Mouse (Mus musculus) thymus, postnatal 14 days (tissue): ENCODE results near the gene Lpin3.
A peak's percentile ranks its signal among the peaks of the same experiment; 100 is the strongest.

ENCODE experiments used
- DNase-seq: peaks from one replicate; pipeline ENCODE4 v3.0.0; 2021

The Lpin3 gene

DNA sequence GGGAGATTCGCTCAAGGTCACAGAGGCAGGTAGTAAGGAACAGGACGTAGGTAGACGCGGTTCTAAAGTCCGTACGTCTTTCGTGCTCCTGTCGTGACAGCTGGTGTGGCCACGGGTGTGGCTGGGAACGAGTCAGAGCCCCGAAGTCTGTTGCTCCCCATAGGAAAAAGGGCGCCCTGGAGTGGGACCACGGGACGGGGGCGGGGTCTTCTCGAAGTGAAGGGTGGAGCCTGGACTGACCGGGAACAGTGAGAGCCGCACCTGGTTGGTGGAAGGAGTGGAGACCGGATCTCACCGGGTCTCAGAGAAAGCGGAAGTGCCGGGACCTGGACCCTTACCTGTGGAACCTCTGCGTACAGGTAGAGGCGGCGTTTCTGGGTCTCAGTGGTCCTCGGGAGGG, 7.4 kb downstream of the Lpin3 start:
- DNase-seq, result peak; percentile 34

DNA sequence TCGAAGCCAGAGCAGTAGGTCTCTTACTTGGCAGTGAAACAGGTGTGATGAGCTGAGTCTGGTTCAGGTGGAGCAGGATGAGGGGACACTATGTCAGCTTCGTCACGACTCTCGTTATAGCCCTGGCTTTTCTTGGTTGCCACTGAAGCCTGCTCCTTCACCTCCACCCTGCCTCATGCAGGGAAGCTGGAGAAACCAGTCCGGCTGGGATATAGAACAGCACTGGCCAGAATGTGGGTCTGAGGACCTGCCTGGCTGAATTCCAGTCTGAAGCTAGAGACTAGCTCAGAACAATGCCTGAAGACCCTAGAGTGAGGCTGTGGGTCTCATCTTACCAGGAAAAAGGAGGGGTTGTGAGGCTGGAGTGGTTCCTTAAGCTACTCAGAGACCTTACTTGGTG, 10.6 kb downstream of the Lpin3 start:
- DNase-seq, result no peak

DNA sequence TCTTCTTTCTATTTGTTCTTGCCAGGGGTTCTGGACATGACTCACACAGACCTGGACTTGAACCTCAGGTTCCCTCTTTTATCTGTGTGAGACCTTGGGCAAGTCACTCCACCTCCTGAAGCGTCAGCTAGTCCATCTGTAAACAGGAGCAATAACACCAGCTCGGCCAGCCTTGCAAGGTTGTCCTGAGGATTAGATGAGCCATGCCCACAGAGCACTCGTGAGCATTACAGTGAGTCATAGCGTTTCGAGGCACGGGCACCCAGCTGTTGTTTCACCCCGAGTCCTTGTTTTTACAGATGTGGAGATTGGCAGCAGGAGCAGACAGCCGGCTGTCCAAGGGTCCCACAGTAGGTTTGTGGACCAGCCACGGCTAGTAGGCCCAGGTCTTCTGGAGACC, 11.2 kb downstream of the Lpin3 start:
- DNase-seq, result no peak

DNA sequence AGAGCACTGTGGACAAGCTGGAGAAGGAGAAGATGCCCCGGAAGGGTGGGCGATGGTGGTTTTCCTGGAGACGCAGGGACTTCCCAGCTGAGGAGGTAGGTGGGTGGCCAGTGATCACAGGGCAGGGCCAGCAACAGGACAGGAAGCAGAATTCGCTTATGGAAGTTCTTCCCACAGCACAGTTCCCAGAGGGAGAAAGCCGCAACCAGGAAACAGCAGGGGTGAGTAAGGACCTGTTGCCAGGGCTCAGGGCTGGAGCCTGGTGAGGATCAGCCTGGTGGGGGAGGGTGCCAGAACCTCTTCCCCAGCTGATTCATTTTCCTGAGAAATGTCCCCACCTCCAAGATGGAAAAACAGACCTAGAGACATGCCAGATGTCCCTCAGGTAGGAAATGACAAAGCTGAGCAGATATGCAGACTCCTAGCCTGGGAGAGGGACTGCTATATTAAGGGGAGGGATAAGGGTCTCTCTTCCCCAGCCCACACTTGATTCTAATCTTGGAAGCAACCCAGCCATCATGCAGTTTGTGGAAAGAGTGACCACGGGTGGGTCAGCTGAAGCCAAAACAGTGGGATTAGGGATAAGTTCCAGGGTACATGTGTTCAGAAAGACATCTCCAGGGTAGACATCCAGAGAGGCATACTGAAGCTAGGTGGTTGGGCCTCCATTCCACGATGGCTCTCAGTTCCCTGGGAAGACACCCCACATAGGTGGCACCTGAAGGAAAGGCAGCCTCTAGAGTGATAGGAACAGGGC, 21.4 kb downstream of the Lpin3 start:
- DNase-seq, result no peak

DNA sequence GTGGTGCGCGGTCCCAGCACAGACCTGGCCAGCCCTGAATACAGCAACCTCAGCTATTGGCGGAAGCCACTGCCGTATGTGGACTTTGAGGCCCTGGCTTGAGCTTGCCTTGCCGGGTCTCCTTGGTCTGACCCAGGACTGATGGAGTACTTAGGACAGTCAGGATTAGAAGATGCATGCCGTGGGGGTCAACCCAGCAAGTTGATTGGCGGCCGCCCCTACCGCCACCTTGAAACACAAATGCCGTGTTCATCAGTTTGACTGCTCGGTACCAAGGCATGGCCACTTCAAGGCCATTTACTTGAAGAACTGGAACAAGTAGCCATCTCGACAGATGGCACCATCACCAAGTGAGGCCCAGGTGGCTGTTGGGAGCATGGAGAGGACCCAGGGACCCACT, 24.8 kb downstream of the Lpin3 start:
- DNase-seq, result no peak

DNA sequence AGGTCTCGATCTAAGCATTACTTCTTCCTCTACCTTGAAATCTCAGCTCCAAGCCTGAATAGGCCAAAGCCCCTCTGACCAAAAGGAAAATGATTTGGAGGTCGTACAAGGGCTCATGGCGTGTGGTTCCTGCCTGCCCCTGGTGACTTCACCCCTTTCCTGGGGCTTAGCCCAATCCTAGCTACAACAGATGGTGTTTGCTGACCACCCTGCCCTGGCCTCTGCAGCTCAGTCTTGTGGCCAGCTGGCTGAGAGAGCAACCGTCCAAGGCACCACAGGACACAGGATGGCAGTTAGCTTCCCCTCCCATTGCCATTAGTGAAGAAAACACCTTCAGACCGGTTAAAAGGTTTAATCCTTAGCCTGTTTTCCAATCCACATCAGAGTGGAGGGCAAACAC, 25.6 kb downstream of the Lpin3 start:
- no peak for DNase-seq

DNA sequence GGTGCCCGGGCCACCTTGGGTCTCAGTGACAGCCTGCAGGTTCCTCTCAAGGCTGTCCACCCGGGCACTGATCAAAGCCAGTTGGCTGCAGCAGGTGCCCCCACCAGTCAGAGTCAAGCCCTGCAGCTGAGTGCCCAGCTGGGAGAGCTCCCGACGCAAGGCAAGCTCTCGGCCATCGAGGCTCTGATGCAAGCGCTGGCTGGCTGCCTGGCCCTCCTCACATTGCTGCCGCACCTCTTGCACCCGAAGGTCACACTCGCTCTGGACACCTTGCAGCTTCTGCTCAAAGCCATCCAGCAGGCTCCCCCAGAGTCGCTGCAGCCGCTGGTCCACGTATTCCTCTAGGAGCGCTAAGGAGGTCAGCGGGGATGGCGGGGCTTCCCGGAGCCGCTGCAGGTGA, 28.1 kb downstream of the Lpin3 start:
- DNase-seq, result no peak

DNA sequence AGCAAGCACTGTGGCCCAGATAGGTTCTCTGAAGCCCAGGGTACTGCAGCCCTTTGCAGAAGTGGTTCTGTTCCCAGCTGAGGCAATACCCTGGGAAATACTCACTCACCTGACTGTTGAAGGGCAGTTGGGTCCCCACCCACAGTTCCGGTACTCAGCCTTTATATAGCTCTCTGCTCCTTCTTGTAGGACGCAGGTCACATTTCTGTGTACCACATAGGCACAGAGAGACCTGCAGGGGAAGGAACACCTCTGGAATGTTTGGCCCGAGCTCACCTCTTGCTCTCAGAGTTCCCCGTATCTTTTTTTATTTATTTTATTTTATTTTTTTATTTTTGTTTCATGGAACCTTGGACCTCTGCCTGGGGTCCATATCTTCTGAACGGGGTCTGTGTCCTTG, 30.2 kb downstream of the Lpin3 start:
- no peak for DNase-seq

DNA sequence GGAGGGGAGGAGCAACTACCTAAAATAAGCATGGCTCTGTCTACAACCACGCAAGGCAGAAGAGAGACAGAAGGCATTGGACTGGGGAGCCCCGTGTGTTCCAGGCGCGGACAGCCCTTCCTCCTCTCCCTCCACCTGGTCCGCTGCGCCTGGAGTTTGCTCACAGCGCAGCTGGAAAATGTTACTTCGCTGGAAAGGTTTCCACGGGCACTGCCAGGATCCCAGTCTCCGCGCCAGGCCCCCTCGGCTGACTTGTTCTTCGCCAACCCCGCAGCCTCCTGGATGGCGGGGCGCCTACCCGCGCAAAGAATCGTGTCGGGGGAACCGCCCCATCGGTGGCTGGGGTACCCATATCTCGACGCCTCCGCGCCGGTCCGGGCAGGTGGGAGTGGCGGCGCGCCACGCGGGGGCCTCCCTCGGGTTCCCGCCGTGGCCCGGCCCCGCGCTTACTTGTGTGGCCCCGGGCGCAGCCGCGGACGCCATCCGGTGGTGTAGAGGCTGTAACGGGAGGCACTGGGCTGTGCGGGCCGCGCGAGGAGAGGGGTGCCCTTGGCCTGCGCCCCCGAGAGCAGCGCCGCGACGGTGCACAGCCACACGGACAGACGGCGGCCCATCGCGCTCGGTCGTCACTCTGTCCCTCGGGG, 31.2 kb downstream of the Lpin3 start:
- DNase-seq, result no peak

DNA sequence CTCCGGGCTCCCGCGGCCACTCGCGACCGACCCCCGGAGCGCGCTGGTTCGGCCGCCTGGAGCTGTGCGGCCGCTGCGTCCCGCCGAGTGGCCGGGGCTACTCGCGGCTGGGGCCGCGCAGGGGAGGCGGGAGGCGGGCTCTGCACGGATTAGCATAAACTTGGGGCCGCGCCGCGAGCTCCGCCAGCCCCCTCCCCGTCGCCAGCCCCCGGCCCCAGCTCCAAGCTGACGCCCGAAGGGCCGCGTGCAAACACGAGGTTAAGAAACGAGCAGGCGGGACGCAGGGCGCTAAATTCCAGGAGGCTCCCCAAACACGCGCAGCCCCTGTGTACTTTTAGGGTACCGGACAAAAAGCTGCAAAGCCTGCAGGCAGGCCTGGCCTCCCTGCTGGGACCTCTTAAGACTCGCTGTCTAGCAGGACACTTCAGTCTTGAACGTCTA, 31.8 kb downstream of the Lpin3 start, which contains the start of gene Emilin3:
Gene Emilin3, minus strand, starts transcription at position 98 of the 441 bp plus-strand sequence.
- no peak for DNase-seq

DNA sequence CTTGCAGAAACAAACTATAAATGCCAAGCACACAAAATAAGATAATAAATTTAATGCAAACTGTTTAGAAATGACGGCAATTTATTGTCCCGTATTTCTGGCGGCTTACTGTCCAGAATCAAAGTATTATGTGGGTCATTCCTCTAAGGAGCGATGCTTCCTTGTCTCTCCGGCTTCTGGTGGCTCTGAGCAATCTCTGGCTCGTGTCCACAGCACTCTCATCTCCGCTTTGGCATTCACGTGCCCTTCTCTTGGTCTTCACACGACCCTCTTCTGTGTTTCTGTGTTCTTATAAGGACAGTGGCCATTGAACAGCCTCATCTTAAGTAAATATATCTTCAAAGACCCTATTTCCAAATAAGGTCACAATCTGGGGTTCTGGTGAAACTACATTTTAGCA, 34.2 kb downstream of the Lpin3 start:
- no peak for DNase-seq

DNA sequence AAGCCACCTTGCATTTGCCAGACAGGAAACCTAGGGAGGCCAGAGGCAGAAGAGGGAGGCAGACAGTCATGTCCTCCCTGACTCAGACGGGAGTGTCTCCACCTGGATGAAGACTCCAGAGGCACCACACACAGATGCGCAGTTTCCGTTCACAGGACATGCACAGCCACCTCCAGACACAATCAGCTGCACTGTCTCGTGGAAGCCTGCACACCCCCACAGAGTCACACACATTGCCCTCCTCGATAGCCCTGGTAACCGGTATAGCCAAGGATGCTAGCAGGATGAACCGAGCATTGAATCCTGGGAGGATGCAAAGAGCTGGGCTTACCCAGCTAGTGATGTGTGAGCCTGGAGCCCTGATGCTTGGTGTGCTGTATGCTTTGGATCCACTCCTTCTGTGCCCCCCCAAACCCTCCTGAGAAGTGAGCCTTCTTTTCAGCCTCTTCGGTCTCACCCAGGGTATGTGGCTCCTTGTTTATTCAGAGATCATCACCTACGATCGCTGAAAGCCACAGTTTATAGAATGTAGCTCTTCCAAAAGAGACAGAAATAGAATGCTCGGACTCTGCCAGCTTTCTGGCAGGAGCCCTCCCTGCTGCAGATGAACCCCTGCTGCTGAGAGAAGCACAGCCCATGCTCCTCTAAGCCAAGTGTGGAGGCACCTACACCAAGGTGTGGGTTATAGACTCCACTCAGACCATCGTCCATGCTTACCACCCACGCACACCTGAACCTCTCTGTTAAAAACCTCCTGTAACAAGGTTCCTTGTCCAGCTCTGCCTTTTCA, 35.5 kb downstream of the Lpin3 start:
- DNase-seq, result no peak

DNA sequence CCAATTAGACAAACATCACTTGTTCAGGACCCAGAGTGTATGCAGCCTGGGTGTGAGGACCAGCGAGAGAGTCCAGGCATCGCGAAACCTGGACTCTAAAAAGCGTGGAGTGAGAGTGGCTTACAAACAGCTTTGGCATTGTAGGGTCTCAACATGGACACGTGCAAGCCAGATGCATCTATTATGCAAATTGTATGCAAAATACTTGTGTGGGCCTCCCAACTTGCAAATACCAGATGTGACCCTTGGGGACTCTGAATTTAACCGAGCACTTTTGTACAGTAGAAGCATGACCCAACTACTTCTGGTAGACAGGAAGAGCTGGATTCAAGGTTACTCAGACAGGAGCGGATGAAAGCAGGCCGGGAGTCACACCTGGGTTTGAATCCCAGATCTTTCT, 36.2 kb downstream of the Lpin3 start:
- no peak for DNase-seq

DNA sequence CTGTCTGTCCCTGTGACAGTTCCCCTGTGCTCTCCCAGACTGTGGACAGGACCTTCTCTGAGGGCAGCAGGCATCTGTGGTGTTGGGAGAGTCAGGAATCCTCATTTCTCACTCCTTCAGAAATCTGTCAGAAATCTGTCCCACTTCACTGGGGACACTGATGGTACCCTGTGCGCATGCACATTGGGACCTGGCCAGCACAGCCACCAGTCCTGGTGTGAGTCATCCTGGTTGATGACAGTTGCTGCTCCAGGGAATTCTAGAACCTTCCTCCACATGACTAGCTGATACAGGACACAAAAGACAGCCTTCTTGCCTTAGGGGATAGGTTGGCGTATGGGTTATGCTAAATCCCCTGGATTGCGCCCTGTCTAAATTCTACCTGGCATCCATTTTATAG, 36.8 kb downstream of the Lpin3 start:
- no peak for DNase-seq

DNA sequence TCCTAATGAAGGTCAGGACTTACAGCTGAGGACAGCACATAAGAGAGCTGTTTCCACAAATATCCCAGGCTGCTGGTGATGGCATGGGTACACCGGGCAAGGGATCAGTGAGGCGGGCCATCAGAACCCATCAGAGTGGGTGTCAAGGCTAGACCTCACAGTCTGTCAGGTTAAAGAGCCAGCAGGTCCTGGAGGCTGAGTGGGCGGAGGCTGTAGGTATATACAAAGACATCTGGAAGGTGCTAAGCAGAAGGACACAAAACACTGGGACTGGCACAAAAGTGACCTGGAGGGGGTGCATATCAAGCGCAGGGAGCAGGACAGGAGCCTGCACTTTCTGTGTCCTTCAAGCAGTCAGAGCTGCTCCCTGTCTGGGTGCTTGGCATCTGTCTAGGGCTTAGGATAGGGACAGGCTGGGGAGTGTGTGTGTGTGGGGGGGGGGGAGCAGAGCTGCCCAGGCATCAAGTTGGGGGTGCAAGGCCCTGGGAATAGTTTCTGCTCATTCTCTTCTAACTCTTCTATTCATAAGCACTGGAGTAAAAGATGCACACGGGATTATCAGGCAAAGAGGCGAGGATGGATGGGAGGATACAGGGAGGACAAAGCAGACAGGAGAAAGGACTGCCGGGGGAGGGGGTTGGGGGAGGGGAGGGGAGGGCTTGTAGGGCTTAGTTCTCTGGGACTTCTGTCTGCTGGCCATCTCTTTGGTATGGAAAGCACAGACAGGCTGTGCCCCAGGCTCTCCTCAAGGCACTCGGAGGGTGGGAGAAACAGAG, 37.9 kb downstream of the Lpin3 start:
- DNase-seq, result no peak

DNA sequence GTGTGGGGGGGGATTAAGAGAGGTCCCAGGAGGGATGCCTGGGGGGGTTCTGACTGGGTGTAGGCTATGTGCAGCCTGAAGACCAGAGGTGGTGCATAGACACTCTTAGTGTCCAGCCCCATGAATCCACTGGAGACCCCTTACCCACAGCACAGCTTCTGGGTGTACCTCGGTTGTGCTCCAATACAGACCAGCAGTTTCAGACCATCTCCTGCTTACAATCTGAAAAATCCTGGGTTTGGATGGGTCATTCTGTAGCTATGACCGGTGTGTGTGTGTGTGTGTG, 38.4 kb downstream of the Lpin3 start:
- DNase-seq, result no peak

DNA sequence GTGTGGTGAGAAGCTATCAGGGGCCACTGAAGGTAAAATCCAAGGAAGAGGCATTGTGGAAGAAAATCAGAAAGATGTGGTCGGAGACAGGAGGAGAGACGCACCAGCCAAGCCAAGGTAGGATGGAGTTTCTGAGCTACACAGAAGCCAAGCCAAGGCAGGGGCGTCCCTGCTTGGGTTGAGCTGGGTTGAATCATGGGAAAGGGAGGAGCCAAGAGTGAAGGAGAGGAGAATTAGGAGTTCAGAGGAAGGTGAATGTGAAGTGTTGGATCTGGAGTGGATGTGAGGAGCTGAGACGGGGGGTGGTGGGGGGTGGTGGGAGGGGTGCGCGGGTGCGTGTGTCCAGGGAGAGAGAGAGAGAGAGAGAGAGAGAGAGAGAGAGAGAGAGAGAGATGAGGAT, 40.8 kb downstream of the Lpin3 start:
- DNase-seq, result no peak

DNA sequence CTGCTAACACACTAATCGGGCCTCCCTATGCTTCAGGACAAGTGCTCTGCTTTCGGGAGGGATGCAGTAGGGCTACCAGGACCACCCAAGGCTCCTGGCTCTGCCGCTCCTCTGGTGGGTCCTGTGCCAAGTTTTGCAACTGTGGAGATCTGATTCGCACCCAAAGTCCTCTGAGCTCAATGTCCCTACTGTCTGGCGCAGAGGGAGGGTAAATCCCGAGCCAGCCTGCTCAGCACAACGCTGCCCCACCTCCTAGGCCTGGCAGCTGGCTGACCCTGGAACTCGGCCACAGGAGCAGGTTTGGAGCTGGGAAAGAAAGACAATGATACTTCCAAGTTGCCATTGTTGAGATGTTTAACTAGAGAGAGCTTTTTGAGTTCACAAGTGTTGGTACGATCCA, 44.7 kb downstream of the Lpin3 start:
- no peak for DNase-seq

DNA sequence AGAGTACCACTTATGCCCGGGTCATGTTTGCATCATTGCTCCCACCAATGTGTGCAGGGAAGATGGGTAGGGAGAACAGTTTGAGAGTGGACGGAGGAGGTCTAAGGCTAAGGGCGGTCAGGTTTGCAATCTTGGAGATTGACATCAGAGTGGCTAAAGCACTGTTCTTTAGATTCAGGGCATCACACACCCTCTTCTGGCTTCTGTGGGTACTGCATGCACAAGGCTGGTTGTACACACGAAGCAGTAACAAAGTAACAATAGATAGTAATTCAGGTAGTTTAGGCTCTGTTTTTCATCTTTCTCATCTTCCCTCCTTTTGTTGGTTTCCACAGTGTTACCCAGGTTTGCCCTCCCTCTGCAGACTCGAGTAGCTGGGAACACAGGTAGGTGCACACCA, 50.9 kb downstream of the Lpin3 start:
- DNase-seq, result no peak

DNA sequence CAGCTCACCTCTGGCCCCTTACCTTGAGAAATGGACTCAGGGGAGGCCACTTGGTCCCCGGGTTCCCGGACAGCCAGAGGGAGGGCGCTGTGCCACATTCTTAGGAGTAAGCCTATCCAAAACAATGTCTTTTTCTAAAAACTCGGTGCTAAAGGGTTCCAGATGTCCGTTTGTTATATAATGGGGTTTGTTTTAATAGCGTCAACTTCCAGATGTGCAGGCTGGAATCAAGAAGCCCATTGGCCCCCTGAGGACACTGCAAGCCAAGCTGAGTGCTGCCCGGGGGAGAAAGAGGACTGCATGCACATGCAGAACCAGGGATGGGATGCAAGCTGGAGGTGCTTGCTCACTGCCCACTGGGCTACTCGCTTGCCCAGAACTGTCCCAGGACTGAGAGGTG, 51.9 kb downstream of the Lpin3 start:
- DNase-seq, result no peak

DNA sequence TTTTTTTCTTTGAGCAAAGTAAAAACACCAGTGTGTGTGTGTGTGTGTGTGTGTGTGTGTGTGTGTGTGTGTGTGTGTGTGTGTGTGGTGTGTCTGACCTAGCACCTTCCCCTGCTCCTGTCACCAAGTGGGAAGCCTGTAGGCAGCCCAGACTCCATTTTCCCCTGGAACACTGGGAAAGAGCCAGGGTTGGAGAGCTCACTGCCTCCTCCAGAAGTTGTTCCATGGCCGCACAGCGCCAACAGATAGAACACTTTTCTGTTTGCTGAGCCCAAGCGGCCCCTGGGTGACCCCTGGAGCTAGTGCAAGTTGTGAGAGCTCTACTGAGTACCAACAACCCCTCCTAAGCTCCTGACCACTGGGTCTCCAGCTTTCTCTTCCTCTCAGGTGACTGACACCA, 52.5 kb downstream of the Lpin3 start:
- DNase-seq, result no peak

DNA sequence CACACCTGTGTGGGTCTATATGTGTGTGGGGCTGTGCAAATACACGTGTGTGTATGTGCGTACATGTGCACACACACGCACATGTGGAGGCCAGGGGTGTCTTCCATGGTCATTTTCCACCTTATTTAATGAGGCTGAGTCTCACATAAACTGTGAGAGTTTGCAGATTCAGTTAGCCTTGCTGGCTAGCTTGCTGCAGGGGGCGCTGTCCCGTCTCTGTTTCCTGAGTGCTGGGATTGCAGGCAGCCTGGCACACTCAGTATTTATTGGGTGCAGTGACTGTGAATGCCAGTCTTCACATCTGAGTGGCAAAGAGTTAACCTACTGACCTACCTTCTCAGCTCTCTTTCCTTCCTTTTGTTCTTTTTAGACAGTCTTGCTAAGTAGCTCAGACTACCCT, 53.4 kb downstream of the Lpin3 start:
- no peak for DNase-seq

DNA sequence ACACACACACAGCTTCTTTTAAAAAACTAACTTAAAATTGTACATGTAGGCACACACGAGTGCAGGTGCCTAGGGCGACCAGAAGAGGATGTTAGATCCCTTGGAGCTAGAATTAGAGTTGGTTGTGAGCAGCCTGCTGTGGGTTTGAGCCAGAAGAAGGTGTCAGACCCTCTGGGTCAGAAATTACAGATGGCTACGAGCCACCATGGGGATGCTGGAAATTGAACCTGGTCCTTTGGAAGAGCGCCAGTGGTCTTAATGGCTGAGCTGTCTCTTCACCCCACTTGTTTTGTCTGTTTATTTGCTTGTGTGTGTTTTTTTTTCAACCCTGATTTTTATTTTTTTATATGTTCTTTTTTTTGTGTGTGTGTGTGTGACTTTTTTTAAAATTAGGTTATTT, 54.0 kb downstream of the Lpin3 start:
- no peak for DNase-seq
